Mouse (Mus musculus) testis, adult 2 months (tissue): Measurements from ENCODE around the gene Josd2. TPM values are rescaled to one million over a fixed set of nuclear protein-coding genes. Genes with fewer than 3 reads are reported as not detected.
A peak's percentile ranks its signal among the peaks of the same experiment; 100 is the strongest.

Experiments
- H3K27ac ChIP-seq: fragments of 200-500 bp; 2 replicates; pipeline ENCODE4 v1.5.1; 2012; ENCODE audit warnings: low read depth, low read length; ENCODE audit not compliant: control insufficient read depth, insufficient read depth
- H3K27me3 ChIP-seq: fragments of 200-500 bp; 2 replicates; pipeline ENCODE4 v1.6.1; 2012; ENCODE audit warnings: mild to moderate bottlenecking, low read length, moderate library complexity; ENCODE audit not compliant: control insufficient read depth, insufficient read depth
- H3K36me3 ChIP-seq: fragments of 200-500 bp; 2 replicates; pipeline ENCODE4 v1.6.1; 2012; ENCODE audit warnings: mild to moderate bottlenecking, low read length; ENCODE audit not compliant: control insufficient read depth, insufficient read depth
- H3K4me1 ChIP-seq: fragments of 200-500 bp; 2 replicates; pipeline ENCODE4 v1.6.1; 2012; ENCODE audit warnings: low read length; ENCODE audit not compliant: control insufficient read depth, insufficient read depth
- H3K4me3 ChIP-seq: fragments of 200-500 bp; 2 replicates; pipeline ENCODE4 v1.5.1; 2012; ENCODE audit warnings: low read depth, mild to moderate bottlenecking, low read length, moderate library complexity, mixed read lengths; ENCODE audit not compliant: control insufficient read depth
- CTCF ChIP-seq: fragments of 200-500 bp; IDR thresholded peaks from 2 replicates; pipeline ENCODE4 v1.5.1; 2012; ENCODE audit warnings: low read depth, mild to moderate bottlenecking, inconsistent platforms, low read length, moderate library complexity; ENCODE audit not compliant: control insufficient read depth, insufficient read depth, insufficient replicate concordance
- POLR2A ChIP-seq: fragments of 200-500 bp; IDR thresholded peaks from 2 replicates; pipeline ENCODE4 v1.6.1; 2012; ENCODE audit warnings: low read depth, mild to moderate bottlenecking, inconsistent platforms, low read length, moderate library complexity; ENCODE audit not compliant: control insufficient read depth
- polyA plus RNA-seq: library from polyadenylated mRNA; depleted of rRNA; stranded (reverse); fragments of >200 nt; gene quantifications from 2 replicates; pipeline ENCODE4 v1.2.3, GENCODE M21; 2012; rRNA removed

Josd2 gene
- polyA plus RNA-seq, 1 experiment = 118 TPM

DNA sequence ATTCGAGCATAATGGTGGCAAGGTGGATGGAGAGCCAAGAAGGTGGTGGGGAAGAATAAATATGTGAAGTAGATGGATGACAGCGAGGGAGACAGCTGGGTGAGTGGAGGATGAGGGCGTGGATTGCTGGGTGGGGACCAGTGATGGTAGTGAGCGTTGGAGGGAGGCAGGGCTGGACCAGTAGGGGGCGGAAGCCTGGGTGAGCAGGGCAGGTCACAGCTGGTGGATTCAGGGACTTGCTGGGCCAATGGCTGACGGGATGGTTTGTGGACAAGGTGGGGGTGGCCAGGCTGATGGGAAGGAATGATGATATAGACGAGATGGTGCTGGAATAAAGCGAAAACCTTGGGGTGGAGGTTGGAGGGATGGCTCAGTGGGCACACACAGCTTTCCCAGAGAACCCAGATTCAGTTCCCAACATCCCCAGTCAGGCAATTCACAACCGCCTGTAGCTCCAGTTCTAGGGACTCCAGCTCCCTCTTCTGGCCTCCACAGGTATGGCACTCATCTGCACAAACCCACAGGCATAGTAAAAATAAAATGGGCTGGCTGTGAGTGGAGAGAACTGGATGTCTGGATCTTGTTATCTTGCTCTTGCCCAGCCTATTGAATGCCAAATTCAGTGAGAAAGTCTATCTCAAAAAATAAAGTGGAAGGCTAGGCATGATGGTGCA, 51.6 kb downstream of the Josd2 start:
- peaks cover 5% of the 10 kb centered on the region; the same call in 1 of the 2 replicates for H3K4me1 ChIP-seq
- no peaks in the 10 kb centered on the region for H3K27me3 ChIP-seq
- H3K4me3 ChIP-seq = no peak overlapping the region
- no peaks in the 10 kb centered on the region for H3K36me3 ChIP-seq
- no peak overlapping the region for H3K27ac ChIP-seq
- TF ChIP-seq POLR2A = no peak
- TF ChIP-seq CTCF = peak; percentile 59; the same call in 1 of the 2 replicates

DNA sequence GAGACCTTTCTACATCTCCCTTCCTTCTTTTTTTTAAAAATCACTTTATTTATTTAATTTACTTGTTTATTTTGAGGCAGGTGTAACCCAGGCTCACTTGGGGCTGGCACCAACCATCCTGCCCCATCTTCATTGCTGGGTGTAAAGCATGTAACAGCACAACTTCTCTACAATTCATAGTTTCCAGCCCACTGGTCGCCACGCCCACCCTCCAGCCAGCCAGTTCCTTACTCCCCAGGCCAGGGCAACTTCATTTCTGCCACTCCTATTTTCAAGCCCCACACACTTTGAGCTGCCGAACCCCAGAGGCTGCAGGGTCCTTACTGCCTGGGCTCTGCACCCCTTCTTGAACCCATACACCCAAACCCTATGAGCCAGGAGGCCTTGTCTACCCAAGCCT, 53.2 kb downstream of the Josd2 start:
- no peak overlapping the region for H3K4me3 ChIP-seq
- no peaks in the 10 kb centered on the region for H3K27me3 ChIP-seq
- no peaks in the 10 kb centered on the region for H3K36me3 ChIP-seq
- H3K27ac ChIP-seq = no peak overlapping the region
- TF ChIP-seq POLR2A (no peak), CTCF (no peak)
- peaks cover 9% of the 10 kb centered on the region for H3K4me1 ChIP-seq

Other genes starting within 250 kb of the Josd2 start
- 12.6 and 17.1 TPM in 2 replicates for gene Klk1, start 242.6 kb upstream of the Josd2 start, polyA plus RNA-seq
- 89.1 and 101 TPM in 2 replicates for gene Gm36864, start 231.8 kb upstream of the Josd2 start, polyA plus RNA-seq
- 1,462 and 1,528 TPM in 2 replicates for gene 1700028J19Rik, start 221.3 kb upstream of the Josd2 start, polyA plus RNA-seq
- 53.2 and 55.4 TPM in 2 replicates for gene 2410002F23Rik, start 221.3 kb upstream of the Josd2 start, polyA plus RNA-seq
- gene Acp4, start 210.6 kb upstream of the Josd2 start, polyA plus RNA-seq = 29.1 and 29.8 TPM in 2 replicates
- gene Gm15517, start 206.5 kb upstream of the Josd2 start, polyA plus RNA-seq = 3,148 and 3,520 TPM in 2 replicates
- gene Clec11a, start 161.1 kb upstream of the Josd2 start, polyA plus RNA-seq = 1.7 and 3.1 TPM in 2 replicates
- gene Shank1, start 157.7 kb upstream of the Josd2 start, polyA plus RNA-seq = 4.0 and 5.5 TPM in 2 replicates
- 2.0 TPM in 2 replicates for gene Syt3, start 83.9 kb upstream of the Josd2 start, polyA plus RNA-seq
- gene 1700008O03Rik, start 82.2 kb upstream of the Josd2 start, polyA plus RNA-seq = 112 and 131 TPM in 2 replicates
- 0.46 and 0.55 TPM in 2 replicates for gene Lrrc4b, start 39.0 kb upstream of the Josd2 start, polyA plus RNA-seq
- gene Aspdh, start 2.6 kb upstream of the Josd2 start, polyA plus RNA-seq = 1.00 and 1.2 TPM in 2 replicates
- gene Emc10, start 28.5 kb downstream of the Josd2 start, polyA plus RNA-seq = 122 and 127 TPM in 2 replicates
- gene Fam71e1, start 28.6 kb downstream of the Josd2 start, polyA plus RNA-seq = 1,517 and 1,849 TPM in 2 replicates
- 0.04 TPM in 1 of 2 replicates, not detected in the other for gene Mybpc2, start 56.7 kb downstream of the Josd2 start, polyA plus RNA-seq
- 0.15 and 0.16 TPM in 2 replicates for gene Spib, start 64.1 kb downstream of the Josd2 start, polyA plus RNA-seq
- 18.1 and 20.3 TPM in 2 replicates for gene Pold1, start 80.9 kb downstream of the Josd2 start, polyA plus RNA-seq
- 72.1 and 77.1 TPM in 2 replicates for gene Nr1h2, start 86.0 kb downstream of the Josd2 start, polyA plus RNA-seq
- gene Napsa, start 104.4 kb downstream of the Josd2 start, polyA plus RNA-seq = 0.67 and 2.4 TPM in 2 replicates
- 0.70 and 3.2 TPM in 2 replicates for gene Kcnc3, start 122.7 kb downstream of the Josd2 start, polyA plus RNA-seq
- gene Myh14, start 202.9 kb downstream of the Josd2 start, polyA plus RNA-seq = 1.2 and 2.6 TPM in 2 replicates
- 171 and 196 TPM in 2 replicates for gene Izumo2, start 240.8 kb downstream of the Josd2 start, polyA plus RNA-seq